Mouse (Mus musculus) midbrain, embryonic 10.5 days (tissue): ENCODE results near the gene Nuak1. TPM values are rescaled to one million over a fixed set of nuclear protein-coding genes. Genes with fewer than 3 reads are reported as not detected.

Source experiments
- DNase-seq: peaks from one replicate; pipeline ENCODE4 v3.0.0-alpha.2; 2017; ENCODE audit warnings: low spot score
- H3K27ac ChIP-seq: fragments of 300-500 bp; sonication (generic); replicated peaks from 2 replicates; pipeline ENCODE4 v1.5.1; 2016; ENCODE audit warnings: mild to moderate bottlenecking
- H3K27me3 ChIP-seq: fragments of 300-500 bp; sonication (generic); 2 replicates; pipeline ENCODE4 v1.6.1; 2016; ENCODE audit warnings: low read depth, mild to moderate bottlenecking; ENCODE audit not compliant: poor library complexity, severe bottlenecking
- H3K36me3 ChIP-seq: fragments of 300-500 bp; sonication (generic); 2 replicates; pipeline ENCODE4 v1.6.1; 2016; ENCODE audit warnings: mild to moderate bottlenecking, moderate library complexity
- H3K4me1 ChIP-seq: fragments of 300-500 bp; sonication (generic); 2 replicates; pipeline ENCODE4 v1.6.1; 2016
- H3K4me3 ChIP-seq: fragments of 300-500 bp; sonication (generic); 2 replicates; pipeline ENCODE4 v1.5.1; 2016; ENCODE audit warnings: mild to moderate bottlenecking, moderate library complexity
- H3K9me3 ChIP-seq: fragments of 300-500 bp; sonication (generic); replicated peaks from 2 replicates; pipeline ENCODE4 v1.6.1; 2016; ENCODE audit warnings: mild to moderate bottlenecking
- WGBS: fragments of 180-500 bp; shearing (Covaris S2); methylation state at CpG from one replicate; pipeline ENCODE4 v1.1.7; 2016; 5-methylcytosine and 5-hydroxymethylcytosine counted together
- polyA plus RNA-seq: library from polyadenylated mRNA; unstranded; fragments of >200 nt; fragmentation: Nextera tagmentation; extraction: Ambion mirVana; gene quantifications from 2 replicates; pipeline ENCODE4 v1.2.1, GENCODE M21; 2016

The Nuak1 gene
- polyA plus RNA-seq, 1 experiment from 2014 or later: 4.0 TPM

GRCm38 (mm10) chr10:84382900-84383883 lies 57.2 kb downstream of the Nuak1 start:
- Histone ChIP-seq H3K9me3 (no peaks in the 10 kb centered on the region), H3K4me3 (peak overlapping the region; percentile 25; the same call in 1 of the 2 replicates), H3K36me3 (peaks cover 63% of the 10 kb centered on the region), H3K27ac (peak overlapping the region; percentile 81), H3K27me3 (no peaks in the 10 kb centered on the region), H3K4me1 (peaks cover 66% of the 10 kb centered on the region)
- peak; percentile 78 for DNase-seq
- 30% methylated on average over 17 of the region's 17 CpGs for WGBS

- no peak overlapping the region for H3K4me3 ChIP-seq
- peak overlapping the region; percentile 46; the same call in 1 of the 2 replicates for H3K27ac ChIP-seq
- H3K36me3 ChIP-seq: peaks cover 66% of the 10 kb centered on the region
- peaks cover 47% of the 10 kb centered on the region for H3K4me1 ChIP-seq
- H3K9me3 ChIP-seq: no peaks in the 10 kb centered on the region
- no peaks in the 10 kb centered on the region for H3K27me3 ChIP-seq
- no peak for DNase-seq
- WGBS: 93% methylated on average over 2 of the region's 2 CpGs
Observed at GRCm38 (mm10) chr10:84381276-84381798, 59.1 kb downstream of the Nuak1 start.

- Histone ChIP-seq H3K27me3 (no peaks in the 10 kb centered on the region), H3K4me1 (peaks cover 28% of the 10 kb centered on the region), H3K27ac (no peak overlapping the region), H3K4me3 (no peak overlapping the region), H3K36me3 (peaks cover 69% of the 10 kb centered on the region), H3K9me3 (no peaks in the 10 kb centered on the region)
- WGBS: 93% methylated on average over 1 of the region's 1 CpGs
- no peak for DNase-seq
Observed at GRCm38 (mm10) chr10:84379366-84379765, 61.0 kb downstream of the Nuak1 start.

- Histone ChIP-seq H3K27me3 (no peaks in the 10 kb centered on the region), H3K27ac (no peak overlapping the region), H3K9me3 (no peaks in the 10 kb centered on the region), H3K4me1 (peaks cover 25% of the 10 kb centered on the region), H3K4me3 (no peak overlapping the region), H3K36me3 (peaks cover 83% of the 10 kb centered on the region)
- no peak for DNase-seq
- WGBS: 92% methylated on average over 11 of the region's 11 CpGs
Observed at GRCm38 (mm10) chr10:84377956-84378355, 62.4 kb downstream of the Nuak1 start.

GRCm38 (mm10) chr10:84376346-84376745 lies 64.1 kb downstream of the Nuak1 start:
- H3K27me3 ChIP-seq: no peaks in the 10 kb centered on the region

GRCm38 (mm10) chr10:84374996-84375395 lies 65.4 kb downstream of the Nuak1 start:
- Histone ChIP-seq H3K36me3 (peaks cover 83% of the 10 kb centered on the region), H3K9me3 (no peaks in the 10 kb centered on the region), H3K4me1 (peaks cover 29% of the 10 kb centered on the region), H3K4me3 (no peak overlapping the region), H3K27ac (0 out of 2 replicates have a peak overlapping the region, but pooled peaks have one; percentile 3), H3K27me3 (no peaks in the 10 kb centered on the region)
- no peak for DNase-seq
- WGBS: 96% methylated on average over 18 of the region's 18 CpGs

More at GRCm38 (mm10) chr10:84376346-84376745, 64.1 kb downstream of the Nuak1 start:
- no peak for DNase-seq
- H3K9me3 ChIP-seq: no peaks in the 10 kb centered on the region
- peaks cover 28% of the 10 kb centered on the region for H3K4me1 ChIP-seq
- H3K27ac ChIP-seq: no peak overlapping the region
- 87% methylated on average over 5 of the region's 5 CpGs for WGBS
- peaks cover 90% of the 10 kb centered on the region for H3K36me3 ChIP-seq
- no peak overlapping the region for H3K4me3 ChIP-seq

GRCm38 (mm10) chr10:84373476-84373875 lies 66.9 kb downstream of the Nuak1 start:
- H3K9me3 ChIP-seq: no peaks in the 10 kb centered on the region; the same call in 1 of the 2 replicates
- H3K36me3 ChIP-seq: peaks cover 75% of the 10 kb centered on the region
- H3K27me3 ChIP-seq: no peaks in the 10 kb centered on the region
- H3K4me1 ChIP-seq: peaks cover 29% of the 10 kb centered on the region
- no peak for DNase-seq
- WGBS: 87% methylated on average over 2 of the region's 2 CpGs
- H3K27ac ChIP-seq: no peak overlapping the region
- H3K4me3 ChIP-seq: no peak overlapping the region

GRCm38 (mm10) chr10:84372161-84373095 lies 68.0 kb downstream of the Nuak1 start:
- H3K4me1 ChIP-seq: peaks cover 29% of the 10 kb centered on the region
- peaks cover 64% of the 10 kb centered on the region for H3K36me3 ChIP-seq
- no peaks in the 10 kb centered on the region for H3K27me3 ChIP-seq
- WGBS: 44% methylated on average over 18 of the region's 18 CpGs
- H3K27ac ChIP-seq: peak overlapping the region; percentile 75
- no peaks in the 10 kb centered on the region; the same call in 1 of the 2 replicates for H3K9me3 ChIP-seq
- peak; percentile 26 for DNase-seq
- H3K4me3 ChIP-seq: peak overlapping the region; percentile 21; the same call in 1 of the 2 replicates

- H3K27ac ChIP-seq: peak overlapping the region; percentile 75
- H3K36me3 ChIP-seq: peaks cover 58% of the 10 kb centered on the region
- no peaks in the 10 kb centered on the region; the same call in 1 of the 2 replicates for H3K9me3 ChIP-seq
- 0 out of 2 replicates have a peak overlapping the region, but pooled peaks have one; percentile 21 for H3K4me3 ChIP-seq
- H3K27me3 ChIP-seq: no peaks in the 10 kb centered on the region
- H3K4me1 ChIP-seq: peaks cover 29% of the 10 kb centered on the region
- no peak for DNase-seq
- 37% methylated on average over 10 of the region's 10 CpGs for WGBS
Observed at GRCm38 (mm10) chr10:84371681-84372160, 68.7 kb downstream of the Nuak1 start.

GRCm38 (mm10) chr10:84371230-84371629 lies 69.2 kb downstream of the Nuak1 start:
- 73% methylated on average over 4 of the region's 4 CpGs for WGBS
- H3K4me3 ChIP-seq: no peak overlapping the region
- peaks cover 29% of the 10 kb centered on the region for H3K4me1 ChIP-seq
- DNase-seq: no peak
- H3K27ac ChIP-seq: peak overlapping the region; percentile 75; the same call in 1 of the 2 replicates
- H3K9me3 ChIP-seq: no peaks in the 10 kb centered on the region; the same call in 1 of the 2 replicates
- no peaks in the 10 kb centered on the region for H3K27me3 ChIP-seq
- peaks cover 53% of the 10 kb centered on the region for H3K36me3 ChIP-seq

GRCm38 (mm10) chr10:84369646-84370314 lies 70.6 kb downstream of the Nuak1 start:
- no peaks in the 10 kb centered on the region for H3K27me3 ChIP-seq
- H3K36me3 ChIP-seq: peaks cover 39% of the 10 kb centered on the region
- DNase-seq: no peak
- WGBS: 92% methylated on average over 11 of the region's 11 CpGs
- no peak overlapping the region for H3K27ac ChIP-seq
- no peak overlapping the region for H3K4me3 ChIP-seq
- H3K4me1 ChIP-seq: peaks cover 29% of the 10 kb centered on the region
- H3K9me3 ChIP-seq: no peaks in the 10 kb centered on the region; the same call in 1 of the 2 replicates
